Mouse (Mus musculus) embryonic fibroblast, embryonic 13.5 days (primary cell): ENCODE data around the gene Nav1.

Experiments used
- CTCF ChIP-seq: IDR thresholded peaks from 2 replicates; pipeline ENCODE4 v1.5.1; 2011; ENCODE audit warnings: mild to moderate bottlenecking, control low read depth, low read length, moderate library complexity, borderline replicate concordance; ENCODE audit not compliant: insufficient read depth
- POLR2A ChIP-seq: IDR thresholded peaks from 2 replicates; pipeline ENCODE4 v1.6.1; 2011; ENCODE audit warnings: low read depth, mild to moderate bottlenecking, control low read depth, low read length, moderate library complexity

GRCm38 (mm10) chr1:135474861-135475570 is 132.1 kb downstream of the Nav1 start:
- TF ChIP-seq POLR2A = no peak
- no peak for TF ChIP-seq CTCF
